26 mouse cellular contexts compared by ENCODE assay signal in genomic region chr13:64169746-64170145, GRCm38 (mm10). TPM values are rescaled to one million over a fixed set of nuclear protein-coding genes. Genes with fewer than 3 reads are reported as not detected.
DNase-seq lines count a peak whose midpoint lies in the region; ATAC-seq and TF ChIP-seq lines count a peak whose summit lies in the region.
"Had no signal": no experiment of that assay in that cellular context is flagged by ENCODE, and none has a peak within 500 bp of the region (broad histone marks: within the 10 kb centered on the region; RNA-seq: fewer than 3 reads in every experiment).

No protein-coding gene starts in this region.

- H3K9me3 ChIP-seq in liver, postnatal 0 days (ENCODE audit: low read length), result no peaks in the 10 kb centered on the region
- H3K9me3 ChIP-seq: liver, embryonic 15.5 days had no signal

- TF ChIP-seq CTCF in testis, adult 2 months (IDR thresholded peaks at IDR 0.05; ENCODE audit: control insufficient read depth, insufficient read depth, insufficient replicate concordance, low read depth, low read length), result no peak
- no peak for TF ChIP-seq CTCF in liver, postnatal 0 days (IDR thresholded peaks at IDR 0.05; ENCODE audit: low read depth)

- H3K4me3 ChIP-seq in testis, adult 2 months (ENCODE audit: control insufficient read depth, low read depth, low read length), result peak overlapping the region; percentile 16
- H3K4me3 ChIP-seq in liver, postnatal 0 days (ENCODE audit: low read depth, low read length), result no peak overlapping the region
- H3K4me3 ChIP-seq: erythroblast, embryonic 14.5 days; heart, embryonic 15.5 days; layer of hippocampus, adult 2 months; left cerebral cortex, adult 2 months; limb, embryonic 12.5 days; liver, embryonic 15.5 days; lung, embryonic 15.5 days; neural tube, embryonic 13.5 days had no signal

- WGBS in liver, postnatal 0 days (ENCODE audit: insufficient replicate concordance), result 91% methylated on average over 25 of the region's 25 CpGs

- H3K9ac ChIP-seq in liver, postnatal 0 days (replicated peaks), result no peak overlapping the region
- H3K9ac ChIP-seq: heart, embryonic 15.5 days; hindbrain, embryonic 14.5 days; limb, embryonic 12.5 days; liver, embryonic 15.5 days; lung, embryonic 15.5 days; neural tube, embryonic 13.5 days had no signal

- no peak for ATAC-seq in liver, postnatal 0 days
- ATAC-seq: CD4-positive, CD25-positive, alpha-beta regulatory T cell, adult 4 months; inflammation-experienced regulatory T-cells, adult 6 months had no signal

- peak; percentile 16 for DNase-seq in heart, postnatal 4 days
- DNase-seq in heart, postnatal 14 days, result no peak
- DNase-seq in lung, postnatal 10 days, result peak; percentile 12
- DNase-seq in lung, postnatal 14 days, result no peak
- no peak for DNase-seq in testis, postnatal 14 days (ENCODE audit: low spot score)
- DNase-seq in liver, postnatal 0 days, result no peak
- DNase-seq: adrenal gland, postnatal 25 days; cerebellum, adult 11-12 months; gastrocnemius, postnatal 10 days; heart, postnatal 36 days; kidney, adult 2 months; thymus, adult 18-20 months; thymus, postnatal 36 days had no signal

- peaks cover 4% of the 10 kb centered on the region for H3K4me1 ChIP-seq in testis, adult 2 months (ENCODE audit: control insufficient read depth, insufficient read depth, low read length)
- H3K4me1 ChIP-seq in liver, postnatal 0 days (ENCODE audit: insufficient read depth), result no peaks in the 10 kb centered on the region
- H3K4me1 ChIP-seq: heart, embryonic 15.5 days; limb, embryonic 12.5 days; lung, embryonic 15.5 days; neural tube, embryonic 13.5 days had no signal

- no peak for TF ChIP-seq EP300 in liver, postnatal 0 days (IDR thresholded peaks at IDR 0.05; ENCODE audit: low read depth)

- no peaks in the 10 kb centered on the region for H3K27me3 ChIP-seq in testis, adult 2 months (ENCODE audit: control insufficient read depth, insufficient read depth, low read length)
- H3K27me3 ChIP-seq in liver, postnatal 0 days (ENCODE audit: insufficient read depth, low read length), result no peaks in the 10 kb centered on the region
- H3K27me3 ChIP-seq: heart, embryonic 15.5 days; limb, embryonic 12.5 days; liver, embryonic 15.5 days; lung, embryonic 15.5 days; neural tube, embryonic 13.5 days had no signal

- no peak for TF ChIP-seq POLR2A in testis, adult 2 months (IDR thresholded peaks at IDR 0.05; ENCODE audit: control insufficient read depth, low read depth, low read length)

- no peak overlapping the region for H3K4me2 ChIP-seq in liver, postnatal 0 days (ENCODE audit: low read depth, low read length)
- H3K4me2 ChIP-seq: heart, embryonic 15.5 days; hindbrain, embryonic 14.5 days; limb, embryonic 12.5 days; liver, embryonic 15.5 days; lung, embryonic 15.5 days; neural tube, embryonic 13.5 days had no signal

- intact Hi-C loops in heart, postnatal 14 days (cut with DNase I), result no loop called here

- H3K27ac ChIP-seq in testis, adult 2 months (ENCODE audit: control insufficient read depth, insufficient read depth, low read depth, low read length), result no peak overlapping the region
- H3K27ac ChIP-seq in liver, postnatal 0 days (ENCODE audit: low read depth), result no peak overlapping the region
- H3K27ac ChIP-seq: heart, embryonic 15.5 days; hindbrain, embryonic 14.5 days; kidney, postnatal 0 days; layer of hippocampus, adult 2 months; left cerebral cortex, adult 2 months; limb, embryonic 12.5 days; liver, embryonic 15.5 days; lung, embryonic 15.5 days; neural tube, embryonic 13.5 days had no signal

- no peaks in the 10 kb centered on the region for H3K36me3 ChIP-seq in testis, adult 2 months (ENCODE audit: control insufficient read depth, insufficient read depth, low read length)
- no peaks in the 10 kb centered on the region for H3K36me3 ChIP-seq in liver, postnatal 0 days (replicated peaks; ENCODE audit: insufficient read depth, low read length)

RNA-seq across cellular contexts. Expression of gene Habp4, which starts 8.1 kb away (rescaled TPM):
- 10 to 100 TPM; 63.7 to 64.7 TPM for total RNA-seq in heart, postnatal 4 days (2021)
- 10 to 100 TPM; 42.5 to 43.5 TPM for total RNA-seq in heart, postnatal 14 days (2021)
- polyA plus RNA-seq in testis, adult 2 months (2012; rRNA removed), result 186 and 204 TPM in 2 replicates
- 9.0 and 11.9 TPM in 2 replicates for polyA plus RNA-seq in liver, postnatal 0 days (2015; fragmentation: Nextera tagmentation; extraction: Ambion mirVana)

RNA-seq across cellular contexts. Expression of gene Zfp367, which starts 16.7 kb away (rescaled TPM):
- total RNA-seq in heart, postnatal 4 days (2021), result 10 to 100 TPM; 46.8 to 50.8 TPM
- 10 to 100 TPM; 19.4 to 20.3 TPM for total RNA-seq in heart, postnatal 14 days (2021)
- polyA plus RNA-seq in testis, adult 2 months (2012; rRNA removed), result 27.3 and 29.3 TPM in 2 replicates
- 9.8 and 11.7 TPM in 2 replicates for polyA plus RNA-seq in liver, postnatal 0 days (2015; fragmentation: Nextera tagmentation; extraction: Ambion mirVana)

RNA-seq across cellular contexts. Expression of gene Slc35d2, which starts 40.6 kb away (rescaled TPM):
- total RNA-seq in heart, postnatal 4 days (2021), result 1 to 10 TPM; 3.2 to 3.3 TPM
- total RNA-seq in heart, postnatal 14 days (2021), result 1 to 10 TPM; 1.4 to 1.8 TPM
- 0.79 and 1.1 TPM in 2 replicates for polyA plus RNA-seq in testis, adult 2 months (2012; rRNA removed)
- 11.8 TPM in 2 replicates for polyA plus RNA-seq in liver, postnatal 0 days (2015; fragmentation: Nextera tagmentation; extraction: Ambion mirVana)

Comparison
In these comparisons a context has a peak if more than half of its experiments do, and no peak if none do; other contexts are left out.
1. DNase-seq: peak in heart, postnatal 4 days (single experiment) and lung, postnatal 10 days (single experiment); none in heart, postnatal 14 days (0 of 2), lung, postnatal 14 days (single experiment), testis, postnatal 14 days (single experiment) and liver, postnatal 0 days (single experiment).